Mouse (Mus musculus) heart, embryonic 14.5 days (tissue): ENCODE measurements around the gene Armc2. TPM values are rescaled to one million over a fixed set of nuclear protein-coding genes. Genes with fewer than 3 reads are reported as not detected.
A peak's percentile ranks its signal among the peaks of the same experiment; 100 is the strongest.
"Not testable (repeated sequence)": the region's sequence is repeated elsewhere in the genome, so short reads cannot be mapped to it uniquely, and the experiment has no call there.

Experiments used
- ATAC-seq: fragments of 200-750 bp; cut with Nextera tagmentation; 2 replicates; pipeline ENCODE4 v1.8.0; 2017; ENCODE audit warnings: low read depth, moderate TSS enrichment; ENCODE audit not compliant: insufficient number of reproducible peaks, insufficient read depth, low FRiP score
- H3K27ac ChIP-seq, 2 experiments: fragments of 200-500 bp in 1 of 2; fragments of 300-500 bp in 1 of 2; sonication (generic) in 1 of 2; replicated peaks in 1 of 2; 2 replicates each; pipeline ENCODE4 v1.5.1; 2012 to 2014; ENCODE audit warnings: low read depth in 2 of 2, low read length in 2 of 2, control low read depth in 1 of 2, mild to moderate bottlenecking in 1 of 2, mixed read lengths in 1 of 2; ENCODE audit not compliant: control insufficient read depth in 1 of 2, insufficient read depth in 1 of 2
- H3K27me3 ChIP-seq: fragments of 300-500 bp; sonication (generic); 2 replicates; pipeline ENCODE4 v1.6.1; 2014; ENCODE audit warnings: mild to moderate bottlenecking, low read length, control low read depth; ENCODE audit not compliant: control insufficient read depth, insufficient read depth
- H3K36me3 ChIP-seq: fragments of 300-500 bp; sonication (generic); 2 replicates; pipeline ENCODE4 v1.6.1; 2014; ENCODE audit warnings: mild to moderate bottlenecking, control low read depth, low read length, mixed read lengths; ENCODE audit not compliant: control insufficient read depth, insufficient read depth
- H3K4me1 ChIP-seq, 2 experiments: fragments of 200-500 bp in 1 of 2; fragments of 300-500 bp in 1 of 2; sonication (generic) in 1 of 2; 2 replicates each; pipeline ENCODE4 v1.6.1; 2012 to 2014; ENCODE audit warnings: low read length in 2 of 2, control low read depth in 1 of 2, mixed read lengths in 1 of 2; ENCODE audit not compliant: control insufficient read depth in 2 of 2, insufficient read depth in 2 of 2
- H3K4me2 ChIP-seq: fragments of 300-500 bp; sonication (generic); 2 replicates; pipeline ENCODE4 v1.6.1; 2014; ENCODE audit warnings: mild to moderate bottlenecking, low read length
- H3K4me3 ChIP-seq, 2 experiments: fragments of 200-500 bp in 1 of 2; fragments of 300-500 bp in 1 of 2; sonication (generic) in 1 of 2; 2 replicates each; pipeline ENCODE4 v1.5.1; 2012 to 2014; ENCODE audit warnings: low read length in 2 of 2, mild to moderate bottlenecking in 2 of 2, control low read depth in 1 of 2, low read depth in 1 of 2, moderate library complexity in 1 of 2; ENCODE audit not compliant: control insufficient read depth in 1 of 2, insufficient read depth in 1 of 2
- H3K9ac ChIP-seq: fragments of 300-500 bp; sonication (generic); 2 replicates; pipeline ENCODE4 v1.6.1; 2014; ENCODE audit warnings: mild to moderate bottlenecking, low read length
- H3K9me3 ChIP-seq: fragments of 300-500 bp; sonication (generic); 2 replicates; pipeline ENCODE4 v1.6.1; 2016; ENCODE audit warnings: low read length, control low read depth; ENCODE audit not compliant: control insufficient read depth
- WGBS: fragments of 180-500 bp; shearing (Covaris S2); extraction: QIAGEN DNeasy Blood & Tissue Kit; methylation state at CpG from one replicate; pipeline ENCODE4 v1.1.7; 2014; 5-methylcytosine and 5-hydroxymethylcytosine counted together
- polyA plus RNA-seq: library from polyadenylated mRNA; unstranded; fragments of >200 nt; fragmentation: Nextera tagmentation; extraction: Ambion mirVana; gene quantifications from 2 replicates; pipeline ENCODE4 v1.2.1, GENCODE M21; 2014

Gene Armc2
- polyA plus RNA-seq, 1 experiment from 2014 or later, result 2.2 TPM

- H3K36me3 ChIP-seq, result no peaks in the 10 kb centered on the region
- no peak overlapping the region for H3K9ac ChIP-seq
- H3K27ac ChIP-seq, result no peak overlapping the region
- no peaks in the 10 kb centered on the region for H3K27me3 ChIP-seq
- H3K4me3 ChIP-seq, result no peak overlapping the region
- no peak for ATAC-seq
- no peaks in the 10 kb centered on the region for H3K4me1 ChIP-seq
- H3K9me3 ChIP-seq, result peaks cover 5% of the 10 kb centered on the region; the same call in 1 of the 2 replicates
- H3K4me2 ChIP-seq, result no peak overlapping the region
- WGBS, result 93% methylated on average over 5 of the region's 5 CpGs
These were observed 64.7 kb downstream of the Armc2 start for GRCm38 (mm10) chr10:41953528-41953864.

GRCm38 (mm10) chr10:41952850-41953527 lies 65.3 kb downstream of the Armc2 start:
- no peak for ATAC-seq
- WGBS, result 89% methylated on average over 14 of the region's 14 CpGs
- no peak overlapping the region for H3K4me3 ChIP-seq
- no peak overlapping the region for H3K27ac ChIP-seq
- no peak overlapping the region for H3K9ac ChIP-seq
- peaks cover 5% of the 10 kb centered on the region; the same call in 1 of the 2 replicates for H3K9me3 ChIP-seq
- H3K4me1 ChIP-seq, result no peaks in the 10 kb centered on the region
- H3K27me3 ChIP-seq, result no peaks in the 10 kb centered on the region
- no peaks in the 10 kb centered on the region for H3K36me3 ChIP-seq
- no peak overlapping the region for H3K4me2 ChIP-seq

- not testable (repeated sequence) for H3K4me3 ChIP-seq, H3K9me3 ChIP-seq, H3K4me1 ChIP-seq, H3K27me3 ChIP-seq, H3K36me3 ChIP-seq, H3K4me2 ChIP-seq, H3K9ac ChIP-seq, H3K27ac ChIP-seq, ATAC-seq
- 93% methylated on average over 5 of the region's 10 CpGs for WGBS
These were observed 65.9 kb downstream of the Armc2 start for GRCm38 (mm10) chr10:41952354-41952753.

- H3K4me3 ChIP-seq, result no peak overlapping the region
- H3K27ac ChIP-seq, result no peak overlapping the region
- 74% methylated on average over 4 of the region's 4 CpGs for WGBS
- peaks cover 30 to 40% of the 10 kb centered on the region in 2 experiments for H3K4me1 ChIP-seq
- no peak overlapping the region for H3K4me2 ChIP-seq
- H3K36me3 ChIP-seq, result no peaks in the 10 kb centered on the region
- no peak for ATAC-seq
- H3K9me3 ChIP-seq, result peaks cover 9% of the 10 kb centered on the region
- H3K27me3 ChIP-seq, result no peaks in the 10 kb centered on the region
- H3K9ac ChIP-seq, result no peak overlapping the region
These were observed 79.2 kb downstream of the Armc2 start for GRCm38 (mm10) chr10:41939090-41939489.

- Histone ChIP-seq H3K4me1 (peaks cover 36 to 53% of the 10 kb centered on the region in 2 experiments), H3K27me3 (no peaks in the 10 kb centered on the region), H3K9me3 (peaks cover 9% of the 10 kb centered on the region), H3K36me3 (no peaks in the 10 kb centered on the region), H3K4me2 (no peak overlapping the region), H3K27ac (peak overlapping the region in 1 of 2 experiments; percentile 43; a peak in 1 of 4 replicates), H3K9ac (no peak overlapping the region), H3K4me3 (no peak overlapping the region)
- ATAC-seq, result no peak
- 52% methylated on average over 4 of the region's 4 CpGs for WGBS
These were observed 81.1 kb downstream of the Armc2 start for GRCm38 (mm10) chr10:41937176-41937575.

GRCm38 (mm10) chr10:41936100-41936499 lies 82.1 kb downstream of the Armc2 start:
- peak overlapping the region; percentile 12 to 98; a peak in 3 of 4 replicates for H3K27ac ChIP-seq

GRCm38 (mm10) chr10:41935476-41935829 lies 82.8 kb downstream of the Armc2 start:
- H3K4me3 ChIP-seq, result peak overlapping the region in 1 of 2 experiments; percentile 21; a peak in 1 of 4 replicates
- H3K4me1 ChIP-seq, result peaks cover 43 to 60% of the 10 kb centered on the region in 2 experiments
- H3K9ac ChIP-seq, result peak overlapping the region; percentile 56
- no peak for ATAC-seq
- H3K27me3 ChIP-seq, result no peaks in the 10 kb centered on the region
- H3K4me2 ChIP-seq, result peak overlapping the region; percentile 65
- peaks cover 7% of the 10 kb centered on the region for H3K9me3 ChIP-seq
- H3K27ac ChIP-seq, result peak overlapping the region; percentile 98
- no peaks in the 10 kb centered on the region for H3K36me3 ChIP-seq

More at GRCm38 (mm10) chr10:41936100-41936499, 82.1 kb downstream of the Armc2 start:
- no peaks in the 10 kb centered on the region for H3K27me3 ChIP-seq
- H3K9ac ChIP-seq, result no peak overlapping the region
- H3K4me2 ChIP-seq, result no peak overlapping the region
- no peak for ATAC-seq
- WGBS, result 65% methylated on average over 4 of the region's 4 CpGs
- no peak overlapping the region for H3K4me3 ChIP-seq
- peaks cover 41 to 56% of the 10 kb centered on the region in 2 experiments for H3K4me1 ChIP-seq
- peaks cover 9% of the 10 kb centered on the region for H3K9me3 ChIP-seq
- H3K36me3 ChIP-seq, result no peaks in the 10 kb centered on the region
